ENCODE assay signal across 9 mouse cellular contexts in the genomic region with DNA sequence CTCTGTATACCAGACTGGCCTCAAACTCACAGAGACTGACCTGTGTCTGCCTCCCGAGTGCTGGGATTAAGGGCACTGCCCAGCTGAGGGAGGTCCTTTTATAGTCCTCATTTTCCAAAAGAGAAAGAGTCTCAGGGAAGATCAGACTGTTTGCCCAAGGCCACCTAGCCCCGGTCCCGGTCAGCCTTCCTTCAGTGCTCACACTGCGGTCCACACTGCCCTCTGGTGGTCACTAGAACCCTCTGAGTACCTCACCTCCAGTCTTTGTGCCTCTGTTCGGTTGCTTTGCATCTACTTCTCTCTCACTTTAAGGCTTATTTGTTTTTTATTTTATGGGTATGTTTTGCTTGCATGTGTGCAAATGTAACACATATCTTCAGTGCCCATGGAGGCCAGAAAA. TPM values are rescaled to one million over a fixed set of nuclear protein-coding genes. Genes with fewer than 3 reads are reported as not detected.
A peak's percentile ranks its signal among the peaks of the same experiment; 100 is the strongest.
DNase-seq lines count a peak whose midpoint lies in the region; ATAC-seq lines count a peak whose summit lies in the region.
"Had no signal": no experiment of that assay in that cellular context is flagged by ENCODE, and none has a peak within 500 bp of the region (broad histone marks: within the 10 kb centered on the region; RNA-seq: fewer than 3 reads in every experiment).

No protein-coding gene starts in this region.

- WGBS in hindbrain, embryonic 14.5 days = 16% methylated on average over 5 of the region's 5 CpGs

- H3K4me2 ChIP-seq in hindbrain, embryonic 14.5 days (replicated peaks) = no peak overlapping the region
- H3K4me2 ChIP-seq: limb, embryonic 15.5 days had no signal

- peak; percentile 87 for DNase-seq in MN1 (ENCODE audit: low spot score)
- DNase-seq in cerebellum, adult 8-10 months = peak; percentile 87
- peak; percentile 58 to 69 for DNase-seq in frontal cortex, postnatal 14 days (ENCODE audit: low spot score in 2 of 2)
- DNase-seq in hindbrain, embryonic 14.5 days (ENCODE audit: low spot score) = peak; percentile 84
- DNase-seq in layer of hippocampus, postnatal 36 days = peak; percentile 73 to 79
- peak; percentile 74 for DNase-seq in retina, postnatal 7 days (ENCODE audit: low read depth, low spot score)
- peak; percentile 62 for DNase-seq in urinary bladder, adult 2 months (ENCODE audit: low spot score)

- no peak overlapping the region for H3K9ac ChIP-seq in hindbrain, embryonic 14.5 days
- H3K9ac ChIP-seq: limb, embryonic 15.5 days had no signal

- H3K9me3 ChIP-seq in hindbrain, embryonic 14.5 days (ENCODE audit: control insufficient read depth, low read length) = peaks cover 3% of the 10 kb centered on the region; the same call in 1 of the 2 replicates
- H3K9me3 ChIP-seq: limb, embryonic 15.5 days had no signal

- no peak overlapping the region for H3K27ac ChIP-seq in hindbrain, embryonic 14.5 days

- H3K27me3 ChIP-seq in hindbrain, embryonic 14.5 days (ENCODE audit: control insufficient read depth, insufficient read depth, low read length) = no peaks in the 10 kb centered on the region
- H3K27me3 ChIP-seq: limb, embryonic 15.5 days had no signal

- no peaks in the 10 kb centered on the region for H3K36me3 ChIP-seq in hindbrain, embryonic 14.5 days (replicated peaks; ENCODE audit: control insufficient read depth, insufficient read depth)
- H3K36me3 ChIP-seq: limb, embryonic 15.5 days had no signal

- ATAC-seq in hindbrain, embryonic 14.5 days (ENCODE audit: low FRiP score) = peak; percentile 80; the same call in 1 of the 2 replicates
- peak; percentile 65 for ATAC-seq in megakaryocyte, adult 5-6 weeks (ENCODE audit: poor library complexity, severe bottlenecking)

- no peak overlapping the region for H3K4me3 ChIP-seq in hindbrain, embryonic 14.5 days (replicated peaks; ENCODE audit: low read length)
- H3K4me3 ChIP-seq: limb, embryonic 15.5 days had no signal

- no peaks in the 10 kb centered on the region for H3K4me1 ChIP-seq in hindbrain, embryonic 14.5 days (replicated peaks; ENCODE audit: control insufficient read depth, insufficient read depth, low read length)

RNA-seq across cellular contexts. Expression of gene Actr10, which starts 26.6 kb away (rescaled TPM):
- 220 and 224 TPM in 2 replicates for polyA plus RNA-seq in hindbrain, embryonic 14.5 days (2014; fragmentation: Nextera tagmentation; extraction: Ambion mirVana)
- total RNA-seq in layer of hippocampus, postnatal 36 days (2021) = 100 to 1,000 TPM; 162 to 168 TPM
- 109 and 153 TPM in 2 replicates for total RNA-seq in megakaryocyte, adult 5-6 weeks (2015)
- 54.0 and 81.4 TPM in 2 replicates for total RNA-seq in megakaryocyte, adult 5-6 weeks (2017)
- polyA plus RNA-seq in urinary bladder, adult 2 months (2012; rRNA removed) = 88.2 and 95.6 TPM in 2 replicates
